Mouse (Mus musculus) liver (tissue): ENCODE measurements at regions not wholly inside any gene's neighbourhood (a gene's known extent, or its start where the extent isn't known, plus 50 kb on each side); places are given as distances from the start of the nearest gene placed in this dataset.

ENCODE experiments used
- DNase-seq: peaks from one replicate; pipeline ENCODE4 v3.0.0-alpha.2; 2020; ENCODE audit warnings: mixed read lengths

DNA sequence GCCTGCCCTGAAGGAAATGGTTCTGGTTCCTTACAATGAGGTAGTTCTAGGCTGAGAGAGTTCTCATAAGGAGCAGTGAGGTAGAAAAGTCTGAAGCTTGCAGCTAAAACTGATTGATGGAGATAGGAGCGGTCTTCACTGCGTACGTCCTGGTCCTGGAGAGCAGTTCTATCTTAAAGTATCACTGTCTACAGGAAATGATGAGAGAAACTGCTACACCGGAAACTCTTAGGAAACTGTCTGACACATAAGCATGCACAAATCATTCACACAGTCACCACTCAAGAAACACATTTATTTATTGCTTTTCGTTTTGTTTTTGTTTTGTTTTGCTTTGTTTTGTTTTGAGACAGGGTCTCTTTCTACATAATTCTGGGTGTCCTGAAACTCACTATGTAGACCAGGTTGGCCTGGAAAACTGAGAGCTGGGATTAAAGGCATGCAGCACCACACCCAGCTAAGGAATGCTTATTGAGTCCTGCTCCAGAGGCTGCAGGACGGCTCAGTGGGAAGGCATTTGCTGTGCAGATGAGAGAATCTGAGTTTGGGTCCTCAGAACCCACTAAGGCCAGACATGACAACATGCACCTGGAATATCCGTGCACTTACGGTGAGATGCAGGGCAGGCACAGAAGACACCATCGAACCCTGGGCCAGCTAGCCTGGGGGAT is 55.4 kb upstream of the Arglu1 start:
- no peak for DNase-seq
